Mouse (Mus musculus): ENCODE measurements around the gene Card11. TPM values are rescaled to one million over a fixed set of nuclear protein-coding genes. Genes with fewer than 3 reads are reported as not detected.

Gene Card11
- polyA plus RNA-seq, 1 experiment from 2014 or later: 0.06 TPM

DNA sequence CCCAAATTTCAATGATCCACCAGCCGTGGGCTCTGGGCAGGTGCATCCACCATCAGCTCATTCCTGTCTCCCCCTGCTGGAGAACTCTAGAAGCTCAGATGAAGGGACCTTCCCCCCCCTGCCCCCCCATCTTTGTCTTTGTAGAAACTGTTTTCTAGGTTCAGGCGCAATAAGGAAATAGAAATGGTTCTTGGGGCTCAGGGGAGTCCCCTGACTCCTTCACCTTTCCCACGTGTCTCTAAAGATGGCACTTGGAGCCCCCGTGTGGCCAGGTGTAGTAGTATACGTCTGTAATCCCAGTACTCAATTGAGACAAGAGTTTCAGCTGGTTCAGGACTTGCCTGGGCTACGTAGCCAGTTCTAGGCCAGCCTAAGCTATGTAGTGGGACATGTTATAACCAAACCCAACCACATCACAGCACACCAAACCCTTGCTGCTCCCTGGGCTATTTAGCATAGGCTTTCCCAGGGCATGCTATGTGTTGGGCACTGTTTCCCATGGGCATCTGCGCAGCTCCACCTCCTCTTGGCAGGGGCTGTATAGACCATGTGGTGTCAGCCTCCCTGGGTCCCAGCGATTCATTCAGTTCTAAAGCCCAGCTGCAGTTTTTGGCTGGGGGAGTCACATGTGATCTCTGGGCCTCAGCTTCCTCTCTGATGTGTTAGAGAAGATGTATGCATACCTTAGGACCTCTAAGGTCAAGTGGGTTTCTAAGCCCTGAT, 142.8 kb downstream of the Card11 start:
- no peak for ATAC-seq (replicated peaks)
- WGBS: 64% methylated on average over 8 of the region's 8 CpGs

DNA sequence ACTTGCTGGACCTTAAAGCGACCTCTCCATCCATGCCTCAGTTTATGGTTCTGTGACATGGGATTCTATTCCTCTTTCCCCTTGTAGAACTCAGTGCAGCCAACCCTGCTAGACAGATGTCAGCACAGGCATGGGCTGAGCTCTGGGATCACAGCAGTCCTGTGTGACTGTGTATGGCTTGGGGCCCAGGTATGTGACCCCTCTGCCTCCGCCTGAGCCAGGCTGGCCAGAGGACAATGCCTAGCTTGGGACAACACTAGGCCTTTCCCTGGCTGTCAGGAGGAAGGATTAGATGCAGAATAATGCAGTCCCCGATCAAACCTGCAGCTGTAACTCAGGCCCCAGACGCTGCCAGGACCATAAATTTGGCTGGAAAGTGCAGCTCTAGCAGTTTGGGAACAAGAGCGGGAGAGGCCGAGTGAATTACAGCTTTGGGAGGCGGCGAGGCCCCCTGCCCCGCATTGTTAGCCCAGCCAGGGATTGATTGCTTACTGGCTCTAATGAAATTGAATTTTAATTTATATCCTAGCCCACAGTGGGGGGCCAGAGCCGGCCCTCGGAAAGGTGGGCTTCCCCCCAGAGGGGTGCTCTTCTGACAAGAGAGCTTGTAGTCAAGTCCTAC, 144.4 kb downstream of the Card11 start:
- Histone ChIP-seq H3K36me3 (no peaks in the 10 kb centered on the region), H3K4me3 (no peak overlapping the region), H3K4me1 (0 out of 2 replicates have a peak, but pooled peaks cover 6% of the 10 kb centered on the region), H3K4me2 (replicated peaks) (no peak overlapping the region), H3K27me3 (no peaks in the 10 kb centered on the region), H3K9ac (replicated peaks) (no peak overlapping the region), H3K9me3 (no peaks in the 10 kb centered on the region), H3K27ac (replicated peaks) (no peak overlapping the region)
- ATAC-seq (replicated peaks): no peak
- 44% methylated on average over 11 of the region's 11 CpGs for WGBS

More for the DNA sequence above, 142.8 kb downstream of the Card11 start:
- Histone ChIP-seq H3K4me1 (0 out of 2 replicates have a peak, but pooled peaks cover 6% of the 10 kb centered on the region), H3K27me3 (no peaks in the 10 kb centered on the region), H3K27ac (replicated peaks) (no peak overlapping the region), H3K9ac (replicated peaks) (no peak overlapping the region), H3K4me2 (replicated peaks) (no peak overlapping the region), H3K9me3 (no peaks in the 10 kb centered on the region), H3K4me3 (no peak overlapping the region), H3K36me3 (no peaks in the 10 kb centered on the region)

DNA sequence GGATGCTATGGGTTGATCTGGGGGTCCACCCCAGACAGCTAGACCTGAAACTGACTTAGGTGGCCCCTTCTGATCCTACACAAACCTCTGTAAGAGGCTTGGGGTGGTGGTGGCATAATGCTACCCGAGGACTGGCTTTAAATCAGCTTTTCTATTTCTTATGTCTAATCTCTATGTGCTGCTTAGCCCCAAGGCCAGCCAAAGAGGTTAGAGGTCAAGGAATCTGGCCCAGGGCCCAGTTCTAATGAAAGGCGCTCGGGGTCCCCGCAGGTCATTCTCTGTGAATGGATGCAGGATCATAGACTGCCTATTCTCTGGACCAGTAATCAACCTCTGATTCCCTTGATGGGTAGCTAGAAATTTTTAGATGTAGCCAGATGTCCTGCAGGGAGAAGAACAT, 145.7 kb downstream of the Card11 start:
- H3K27me3 ChIP-seq: no peaks in the 10 kb centered on the region
- no peak overlapping the region for H3K27ac ChIP-seq (replicated peaks)
- 0 out of 2 replicates have a peak, but pooled peaks cover 6% of the 10 kb centered on the region for H3K4me1 ChIP-seq
- WGBS: 78% methylated on average over 4 of the region's 4 CpGs
- ATAC-seq (replicated peaks): no peak
- H3K9me3 ChIP-seq: no peaks in the 10 kb centered on the region
- no peak overlapping the region for H3K9ac ChIP-seq (replicated peaks)
- H3K4me3 ChIP-seq: no peak overlapping the region
- no peak overlapping the region for H3K4me2 ChIP-seq (replicated peaks)
- H3K36me3 ChIP-seq: no peaks in the 10 kb centered on the region

GRCm38 (mm10) chr5:140853723-140854122, 146.7 kb downstream of the Card11 start:
- 0 out of 2 replicates have a peak, but pooled peaks cover 6% of the 10 kb centered on the region for H3K4me1 ChIP-seq
- no peaks in the 10 kb centered on the region for H3K9me3 ChIP-seq
- no peak overlapping the region for H3K27ac ChIP-seq (replicated peaks)
- H3K36me3 ChIP-seq: no peaks in the 10 kb centered on the region
- H3K9ac ChIP-seq (replicated peaks): no peak overlapping the region
- H3K4me2 ChIP-seq (replicated peaks): no peak overlapping the region
- ATAC-seq (replicated peaks): no peak
- H3K27me3 ChIP-seq: no peaks in the 10 kb centered on the region
- WGBS: 85% methylated on average over 5 of the region's 5 CpGs
- no peak overlapping the region for H3K4me3 ChIP-seq

DNA sequence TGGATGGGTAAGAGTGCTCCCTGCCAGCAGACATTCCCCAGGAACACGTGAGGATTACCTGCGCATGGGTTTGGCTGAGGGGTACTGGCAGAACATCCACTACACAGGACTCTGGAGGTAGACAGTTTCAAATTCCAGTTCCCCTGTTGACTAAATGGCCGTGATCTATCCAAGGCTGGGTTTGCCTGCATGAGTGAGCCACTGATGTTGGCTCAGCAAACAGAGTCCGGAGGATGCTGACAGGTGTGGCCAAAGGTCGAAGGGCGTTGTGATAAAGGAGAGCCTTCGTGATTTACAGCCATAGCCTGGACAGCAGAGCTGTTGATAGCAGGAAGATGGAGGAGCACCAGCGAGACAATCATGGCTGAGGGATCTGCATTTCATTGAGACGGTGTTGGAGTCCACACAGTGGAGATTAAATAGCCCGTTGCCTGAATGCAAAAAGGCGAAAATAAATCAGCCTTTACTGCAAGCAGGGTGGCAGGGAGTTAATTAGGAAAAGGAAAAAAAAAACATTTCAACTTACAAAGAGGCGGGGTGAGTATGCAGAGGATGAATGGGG, 147.9 kb downstream of the Card11 start:
- Histone ChIP-seq H3K4me2 (replicated peaks) (no peak overlapping the region), H3K27ac (replicated peaks) (no peak overlapping the region), H3K4me3 (no peak overlapping the region), H3K27me3 (no peaks in the 10 kb centered on the region), H3K9me3 (no peaks in the 10 kb centered on the region), H3K9ac (replicated peaks) (no peak overlapping the region), H3K4me1 (0 out of 2 replicates have a peak, but pooled peaks cover 6% of the 10 kb centered on the region), H3K36me3 (no peaks in the 10 kb centered on the region)
- ATAC-seq (replicated peaks): no peak
- 78% methylated on average over 12 of the region's 12 CpGs for WGBS

DNA sequence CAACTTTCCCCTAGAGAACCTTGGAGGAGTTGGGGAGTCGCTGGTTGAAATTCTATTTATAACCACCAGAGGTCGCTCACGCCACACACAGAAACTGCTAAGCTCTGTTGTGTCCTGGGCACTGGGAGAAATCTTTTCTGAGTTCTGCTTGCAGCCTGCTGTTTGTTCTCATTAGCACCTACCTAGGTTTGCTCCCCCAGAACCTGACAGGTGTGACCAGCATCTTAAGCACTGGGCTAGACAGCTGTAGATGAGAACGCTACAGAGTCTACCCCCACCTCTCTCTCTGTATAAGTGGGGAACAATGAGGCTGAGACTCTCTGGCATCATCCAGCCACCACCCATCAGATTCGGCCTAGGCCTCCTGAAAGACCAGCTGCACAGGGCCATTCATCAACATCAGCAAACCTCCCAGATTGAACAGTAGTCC, 153.1 kb downstream of the Card11 start:
- Histone ChIP-seq H3K9ac (replicated peaks) (no peak overlapping the region), H3K4me2 (replicated peaks) (no peak overlapping the region), H3K4me1 (no peaks in the 10 kb centered on the region), H3K9me3 (no peaks in the 10 kb centered on the region), H3K36me3 (no peaks in the 10 kb centered on the region), H3K27me3 (0 out of 2 replicates have a peak, but pooled peaks cover 4% of the 10 kb centered on the region), H3K4me3 (no peak overlapping the region), H3K27ac (replicated peaks) (0 out of 2 replicates have a peak overlapping the region, but pooled peaks have one; percentile 27)
- ATAC-seq (replicated peaks): peak; percentile 63
- WGBS: 7% methylated on average over 5 of the region's 5 CpGs

DNA sequence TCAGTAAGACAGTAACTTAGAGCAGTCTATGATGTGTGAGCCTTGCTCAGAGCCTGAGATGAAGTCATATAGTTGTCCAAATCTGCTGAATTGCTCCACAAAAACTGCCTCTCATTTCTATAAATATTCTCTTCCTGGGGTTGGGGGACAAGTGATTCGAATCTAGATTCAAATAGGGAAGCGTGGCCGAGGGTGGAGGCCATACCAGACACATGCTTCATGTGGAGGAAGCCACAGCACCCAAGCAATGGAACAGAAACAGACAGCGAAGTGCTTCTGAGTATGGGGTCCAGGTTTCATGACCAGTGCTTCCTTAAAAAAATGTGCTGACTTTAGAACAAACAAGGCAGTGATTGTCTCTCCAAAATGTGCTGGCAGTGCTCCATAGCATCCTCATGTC, 158.4 kb downstream of the Card11 start:
- H3K27me3 ChIP-seq: 0 out of 2 replicates have a peak, but pooled peaks cover 3% of the 10 kb centered on the region
- H3K9me3 ChIP-seq: no peaks in the 10 kb centered on the region
- H3K4me2 ChIP-seq (replicated peaks): no peak overlapping the region
- no peak overlapping the region for H3K27ac ChIP-seq (replicated peaks)
- no peak overlapping the region for H3K9ac ChIP-seq (replicated peaks)
- no peak overlapping the region for H3K4me3 ChIP-seq
- ATAC-seq (replicated peaks): no peak
- no peaks in the 10 kb centered on the region for H3K36me3 ChIP-seq
- no peaks in the 10 kb centered on the region for H3K4me1 ChIP-seq
- 71% methylated on average over 4 of the region's 4 CpGs for WGBS

GRCm38 (mm10) chr5:140831064-140831431, 169.3 kb downstream of the Card11 start:
- H3K27ac ChIP-seq (replicated peaks): 0 out of 2 replicates have a peak overlapping the region, but pooled peaks have one; percentile 25
- H3K4me2 ChIP-seq (replicated peaks): peak overlapping the region; percentile 42
- no peak overlapping the region for H3K9ac ChIP-seq (replicated peaks)
- H3K4me3 ChIP-seq: peak overlapping the region; percentile 22; the same call in 1 of the 2 replicates
- H3K9me3 ChIP-seq: no peaks in the 10 kb centered on the region
- peaks cover 40% of the 10 kb centered on the region for H3K4me1 ChIP-seq
- H3K36me3 ChIP-seq: no peaks in the 10 kb centered on the region
- H3K27me3 ChIP-seq: no peaks in the 10 kb centered on the region
- no peak for ATAC-seq (replicated peaks)
- 79% methylated on average over 8 of the region's 8 CpGs for WGBS

- peak within 1 kb of the TSS; percentile 87 for H3K4me2 ChIP-seq (replicated peaks)
- peak within 1 kb of the TSS; percentile 79 for H3K4me3 ChIP-seq
- peak; percentile 99 for ATAC-seq (replicated peaks)
- peaks cover 41% of the 10 kb centered on the region for H3K4me1 ChIP-seq
- WGBS: under 1% methylated on average over 45 of the region's 49 CpGs
- H3K27ac ChIP-seq (replicated peaks): peak within 1 kb of the TSS; percentile 79
- no peaks in the 10 kb centered on the region for H3K9me3 ChIP-seq
- no peaks in the 10 kb centered on the region for H3K27me3 ChIP-seq
- H3K9ac ChIP-seq (replicated peaks): peak within 1 kb of the TSS; percentile 81
- 0 out of 2 replicates have a peak, but pooled peaks cover 4% of the 10 kb centered on the region for H3K36me3 ChIP-seq
These were observed 169.9 kb downstream of the Card11 start, which contains the start of gene Gna12 for GRCm38 (mm10) chr5:140830314-140831063. Gna12 (minus strand) TSS chr5:140830431.

- WGBS: under 1% methylated on average over 39 of the region's 58 CpGs
- Histone ChIP-seq H3K27ac (replicated peaks) (peak overlapping the region; percentile 79), H3K27me3 (no peaks in the 10 kb centered on the region), H3K9me3 (no peaks in the 10 kb centered on the region), H3K4me2 (replicated peaks) (peak overlapping the region; percentile 87), H3K36me3 (0 out of 2 replicates have a peak, but pooled peaks cover 4% of the 10 kb centered on the region), H3K9ac (replicated peaks) (peak overlapping the region; percentile 81), H3K4me3 (peak overlapping the region; percentile 79), H3K4me1 (peaks cover 41% of the 10 kb centered on the region)
- ATAC-seq (replicated peaks): no peak
These were observed 170.5 kb downstream of the Card11 start for GRCm38 (mm10) chr5:140829911-140830294.

- no peak overlapping the region for H3K27ac ChIP-seq (replicated peaks)
- H3K9me3 ChIP-seq: no peaks in the 10 kb centered on the region
- H3K27me3 ChIP-seq: no peaks in the 10 kb centered on the region
- H3K4me3 ChIP-seq: peak overlapping the region; percentile 79
- 0 out of 2 replicates have a peak, but pooled peaks cover 4% of the 10 kb centered on the region for H3K36me3 ChIP-seq
- no peak for ATAC-seq (replicated peaks)
- peak overlapping the region; percentile 87 for H3K4me2 ChIP-seq (replicated peaks)
- WGBS: 34% methylated on average over 18 of the region's 18 CpGs
- peaks cover 41% of the 10 kb centered on the region for H3K4me1 ChIP-seq
- peak overlapping the region; percentile 81 for H3K9ac ChIP-seq (replicated peaks)
These were observed 171.1 kb downstream of the Card11 start for GRCm38 (mm10) chr5:140829081-140829910.
